Comparison of ENCODE assay signal across 11 mouse cellular contexts in genomic region chr9:69043920-69044613, GRCm38 (mm10).
DNase-seq lines count a peak whose midpoint lies in the region; ATAC-seq lines count a peak whose summit lies in the region.
"Had no signal": no experiment of that assay in that cellular context is flagged by ENCODE, and none has a peak within 500 bp of the region (broad histone marks: within the 10 kb centered on the region; RNA-seq: fewer than 3 reads in every experiment).

No protein-coding gene starts in this region.

- H3K36me3 ChIP-seq in heart, embryonic 11.5 days (ENCODE audit: control insufficient read depth, insufficient read depth, low read length): no peaks in the 10 kb centered on the region
- H3K36me3 ChIP-seq: kidney, embryonic 15.5 days had no signal

- H3K4me2 ChIP-seq in heart, embryonic 11.5 days: no peak overlapping the region
- H3K4me2 ChIP-seq: forebrain, embryonic 13.5 days; kidney, embryonic 15.5 days; liver, embryonic 11.5 days had no signal

- DNase-seq in heart, adult 8-10 months (ENCODE audit: low spot score): peak; percentile 50
- DNase-seq in adipocyte (ENCODE audit: low spot score): peak; percentile 41
- peak; percentile 37 to 39 for DNase-seq in heart, postnatal 10 days
- no peak for DNase-seq in thymus, adult 18-20 months
- no peak for DNase-seq in cerebellum, adult 8-10 months

- H3K4me3 ChIP-seq in heart, embryonic 11.5 days (ENCODE audit: low read depth, low read length): no peak overlapping the region
- H3K4me3 ChIP-seq: forebrain, embryonic 13.5 days; kidney, embryonic 15.5 days; megakaryocyte, embryonic 14.5 days had no signal

- H3K27me3 ChIP-seq in heart, embryonic 11.5 days (ENCODE audit: control insufficient read depth, insufficient read depth, low read length): no peaks in the 10 kb centered on the region
- H3K27me3 ChIP-seq: forebrain, embryonic 13.5 days; kidney, embryonic 15.5 days had no signal

- H3K27ac ChIP-seq in heart, embryonic 11.5 days (ENCODE audit: low read depth, low read length): no peak overlapping the region
- H3K27ac ChIP-seq: forebrain, embryonic 13.5 days; kidney, embryonic 15.5 days had no signal

- intact Hi-C loops in heart, postnatal 10 days (cut with DNase I): no loop called here

- ATAC-seq in heart, embryonic 11.5 days (replicated peaks; ENCODE audit: insufficient number of reproducible peaks, low FRiP score, low TSS enrichment): no peak
- ATAC-seq in megakaryocyte progenitor cell, adult 5-6 weeks (replicated peaks; ENCODE audit: poor library complexity): peak; percentile 78
- ATAC-seq: forebrain, embryonic 13.5 days had no signal

- H3K4me1 ChIP-seq in heart, embryonic 11.5 days (ENCODE audit: control insufficient read depth, insufficient read depth, low read length): 0 out of 2 replicates have a peak, but pooled peaks cover 2% of the 10 kb centered on the region
- H3K4me1 ChIP-seq: forebrain, embryonic 13.5 days; kidney, embryonic 15.5 days had no signal

- no peaks in the 10 kb centered on the region; the same call in 1 of the 2 replicates for H3K9me3 ChIP-seq in heart, embryonic 11.5 days (replicated peaks; ENCODE audit: control insufficient read depth, low read length)
- H3K9me3 ChIP-seq: kidney, embryonic 15.5 days had no signal

- 79% methylated on average over 8 of the region's 8 CpGs for WGBS in heart, embryonic 11.5 days (ENCODE audit: insufficient replicate concordance)

- no peak overlapping the region for H3K9ac ChIP-seq in heart, embryonic 11.5 days (ENCODE audit: low read depth, low read length)
- H3K9ac ChIP-seq: forebrain, embryonic 13.5 days; kidney, embryonic 15.5 days had no signal

Comparison
In these comparisons a context has a peak if more than half of its experiments do, and no peak if none do; other contexts are left out.
1. DNase-seq: peak in heart, adult 8-10 months (single experiment), adipocyte (single experiment) and heart, postnatal 10 days (2 of 2); none in thymus, adult 18-20 months (0 of 2) and cerebellum, adult 8-10 months (single experiment).